Mouse (Mus musculus) brain, embryonic 14.5 days (tissue): ENCODE data around the gene 4933411K16Rik.

Experiments
- CTCF ChIP-seq: fragments of 200-500 bp; IDR thresholded peaks from 2 replicates; pipeline ENCODE4 v1.5.1; 2012; ENCODE audit warnings: inconsistent platforms, mild to moderate bottlenecking, moderate library complexity, borderline replicate concordance; ENCODE audit not compliant: insufficient read depth, insufficient read length; ENCODE audit errors: extremely low read depth
- POLR2A ChIP-seq: fragments of 200-500 bp; IDR thresholded peaks from 2 replicates; pipeline ENCODE4 v1.6.1; 2012; ENCODE audit warnings: mild to moderate bottlenecking, inconsistent platforms, borderline replicate concordance; ENCODE audit not compliant: poor library complexity, insufficient read depth, insufficient read length, severe bottlenecking; ENCODE audit errors: extremely low read depth

- no peak for TF ChIP-seq CTCF
- TF ChIP-seq POLR2A, result no peak
Observed at GRCm38 (mm10) chr19:42038310-42038709, 13.7 kb upstream of the 4933411K16Rik start.
